Mouse (Mus musculus) heart, postnatal 0 days (tissue): ENCODE measurements around the gene Cd320. TPM values are rescaled to one million over a fixed set of nuclear protein-coding genes. Genes with fewer than 3 reads are reported as not detected.
"Not testable (repeated sequence)": the region's sequence is repeated elsewhere in the genome, so short reads cannot be mapped to it uniquely, and the experiment has no call there.

Experiments
- ATAC-seq: fragments of 200-750 bp; cut with Nextera tagmentation; 2 replicates; pipeline ENCODE4 v1.8.0; 2017; ENCODE audit warnings: low read depth, moderate number of reproducible peaks, moderate library complexity; ENCODE audit not compliant: insufficient read depth
- DNase-seq: peaks from one replicate; pipeline ENCODE4 v3.0.0-alpha.2; 2016; ENCODE audit warnings: low spot score
- H3K27ac ChIP-seq: fragments of 300-500 bp; sonication (generic); 2 replicates; pipeline ENCODE4 v1.5.1; 2014; ENCODE audit warnings: low read depth, mild to moderate bottlenecking
- H3K27me3 ChIP-seq: fragments of 300-500 bp; sonication (generic); 2 replicates; pipeline ENCODE4 v1.6.1; 2014; ENCODE audit warnings: low read length, mixed read lengths; ENCODE audit not compliant: control insufficient read depth, insufficient read depth
- H3K36me3 ChIP-seq: fragments of 300-500 bp; sonication (generic); replicated peaks from 2 replicates; pipeline ENCODE4 v1.6.1; 2014; ENCODE audit warnings: low read length, mixed read lengths; ENCODE audit not compliant: control insufficient read depth, insufficient read depth
- H3K4me1 ChIP-seq: fragments of 300-500 bp; sonication (generic); 2 replicates; pipeline ENCODE4 v1.6.1; 2014; ENCODE audit warnings: antibody characterized with exemption; ENCODE audit not compliant: control insufficient read depth, insufficient read depth
- H3K4me2 ChIP-seq: fragments of 300-500 bp; sonication (generic); 2 replicates; pipeline ENCODE4 v1.6.1; 2014; ENCODE audit warnings: low read depth, mild to moderate bottlenecking, low read length, moderate library complexity
- H3K4me3 ChIP-seq: fragments of 300-500 bp; sonication (generic); 2 replicates; pipeline ENCODE4 v1.5.1; 2014; ENCODE audit warnings: low read depth, low read length
- H3K9ac ChIP-seq: fragments of 300-500 bp; sonication (generic); replicated peaks from 2 replicates; pipeline ENCODE4 v1.6.1; 2014; ENCODE audit warnings: low read depth, low read length, mixed read lengths
- H3K9me3 ChIP-seq: fragments of 300-500 bp; sonication (generic); replicated peaks from 2 replicates; pipeline ENCODE4 v1.6.1; 2016; ENCODE audit warnings: low read length; ENCODE audit not compliant: control insufficient read depth
- CTCF ChIP-seq: IDR thresholded peaks from 2 replicates; pipeline ENCODE4 v1.5.1; 2016; ENCODE audit warnings: antibody characterized with exemption, control low read depth, low read depth
- EP300 ChIP-seq: IDR thresholded peaks from 2 replicates; pipeline ENCODE4 v1.6.1; 2016; ENCODE audit warnings: antibody characterized with exemption, low read depth
- WGBS: fragments of 180-500 bp; shearing (Covaris S2); extraction: QIAGEN DNeasy Blood & Tissue Kit; methylation state at CpG from one replicate; pipeline ENCODE4 v1.1.7; 2014; 5-methylcytosine and 5-hydroxymethylcytosine counted together
- polyA plus RNA-seq: library from polyadenylated mRNA; unstranded; fragments of >200 nt; fragmentation: Nextera tagmentation; extraction: Ambion mirVana; gene quantifications from 2 replicates; pipeline ENCODE4 v1.2.1, GENCODE M21; 2015
- total RNA-seq: library from RNA; depleted of rRNA; stranded (reverse); fragments of >200 nt; gene quantifications from 2 replicates; pipeline ENCODE4 v1.2.3, GENCODE M21; 2014; ENCODE audit warnings: low replicate concordance

Gene Cd320
- total and polyA plus RNA-seq, 2 experiments from 2014 or later = 24.0 to 37.3 TPM

DNA sequence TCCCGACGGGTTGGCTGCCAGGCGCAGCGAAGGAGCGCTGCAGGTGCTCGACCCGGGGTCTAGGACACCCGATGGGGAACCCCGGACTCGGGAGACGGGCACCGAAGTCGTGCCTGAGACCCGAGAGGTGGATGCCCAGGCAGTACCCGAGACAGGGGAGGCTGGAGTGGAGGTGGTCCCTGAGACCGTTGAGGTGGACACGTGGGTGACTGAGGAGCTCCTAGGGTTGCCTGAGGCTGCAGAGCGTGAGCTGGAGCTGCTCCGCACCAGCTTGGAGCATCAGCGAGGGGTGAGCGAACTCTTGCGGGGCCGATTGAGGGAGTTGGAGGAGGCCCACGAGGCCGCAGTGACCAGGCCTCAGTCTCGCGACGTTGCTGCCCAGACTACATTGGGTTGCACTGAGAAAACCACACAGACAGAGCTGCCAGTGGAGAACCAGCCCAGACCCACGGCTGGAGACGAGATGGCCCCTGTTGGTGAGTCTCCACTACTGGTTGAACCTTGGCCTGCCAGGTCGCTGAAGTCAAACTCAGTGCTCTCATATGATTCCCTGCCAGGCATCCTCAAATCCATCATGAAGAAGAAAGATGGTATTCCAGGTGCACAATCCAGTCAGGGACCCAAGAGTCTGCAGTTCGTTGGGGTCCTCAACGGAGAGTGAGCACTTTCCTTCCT is 24.8 kb upstream of the Cd320 start:
- H3K4me3 ChIP-seq = peak overlapping the region; percentile 53
- peaks cover 40% of the 10 kb centered on the region for H3K36me3 ChIP-seq
- no peak for TF ChIP-seq CTCF
- TF ChIP-seq EP300 = no peak
- peaks cover 10% of the 10 kb centered on the region; the same call in 1 of the 2 replicates for H3K4me1 ChIP-seq
- H3K9me3 ChIP-seq = no peaks in the 10 kb centered on the region
- DNase-seq = no peak
- H3K27me3 ChIP-seq = no peaks in the 10 kb centered on the region
- H3K9ac ChIP-seq = peak overlapping the region; percentile 58
- H3K4me2 ChIP-seq = peak overlapping the region; percentile 79
- ATAC-seq = peak; percentile 13
- 22% methylated on average over 33 of the region's 33 CpGs for WGBS
- H3K27ac ChIP-seq = peak overlapping the region; percentile 79

DNA sequence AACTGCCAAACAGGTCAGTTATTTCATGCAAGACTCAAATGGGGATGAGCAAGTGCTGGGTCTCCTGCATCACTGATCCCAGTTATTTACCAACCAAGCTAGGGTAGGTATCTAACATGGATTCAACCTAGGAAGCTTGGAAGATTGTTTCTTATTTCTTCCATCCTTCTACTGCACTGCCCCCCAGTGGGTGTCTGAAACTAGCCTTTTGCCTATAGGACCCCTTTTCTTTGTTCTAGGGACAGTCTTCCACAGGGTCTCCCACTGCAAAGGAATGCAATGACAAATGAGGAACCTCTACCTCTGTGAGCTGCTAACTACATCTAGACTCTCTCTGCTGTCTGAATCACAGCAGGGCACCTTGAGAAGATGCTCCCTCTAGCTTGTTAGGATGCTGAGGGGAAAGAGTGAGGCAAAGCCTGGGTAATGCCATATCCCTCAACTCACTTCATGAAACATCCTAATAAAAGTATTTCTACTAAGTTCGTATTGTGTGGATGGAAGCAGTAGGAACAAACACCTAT is 20.4 kb upstream of the Cd320 start:
- WGBS = 77% methylated on average over 1 of the region's 1 CpGs
- Histone ChIP-seq H3K4me3 (no peak overlapping the region), H3K4me2 (no peak overlapping the region), H3K27me3 (no peaks in the 10 kb centered on the region), H3K4me1 (peaks cover 13% of the 10 kb centered on the region), H3K9me3 (no peaks in the 10 kb centered on the region), H3K27ac (no peak overlapping the region), H3K9ac (no peak overlapping the region), H3K36me3 (peaks cover 40% of the 10 kb centered on the region)
- DNase-seq (no peak), ATAC-seq (no peak)
- TF ChIP-seq EP300 (no peak), CTCF (peak; percentile 33)

DNA sequence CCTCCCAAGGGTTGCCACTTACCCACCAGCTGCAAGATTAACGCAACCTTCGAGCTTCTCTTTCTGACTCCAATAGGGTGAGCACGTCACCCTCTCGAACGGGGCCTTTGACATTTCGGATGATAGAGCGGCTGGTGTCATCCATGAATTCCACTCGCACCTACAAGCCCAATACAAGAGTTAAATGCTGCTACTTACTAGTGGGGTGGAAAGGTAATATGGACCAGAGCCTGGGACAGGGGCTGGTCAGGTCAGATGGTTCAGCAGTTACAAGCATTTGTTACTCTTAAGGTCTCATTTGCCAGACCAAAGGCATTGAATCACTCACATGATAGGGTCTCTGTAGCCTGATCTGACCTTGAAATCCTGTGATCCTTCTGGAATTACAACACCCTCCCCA is 19.7 kb upstream of the Cd320 start:
- Histone ChIP-seq H3K4me1 (peaks cover 11% of the 10 kb centered on the region), H3K4me3 (peak overlapping the region; percentile 77), H3K27ac (peak overlapping the region; percentile 64; the same call in 1 of the 2 replicates), H3K36me3 (peaks cover 40% of the 10 kb centered on the region), H3K4me2 (peak overlapping the region; percentile 82), H3K9ac (peak overlapping the region; percentile 70)
- 72% methylated on average over 8 of the region's 8 CpGs for WGBS
- not testable (repeated sequence) for ATAC-seq, H3K9me3 ChIP-seq, H3K27me3 ChIP-seq, DNase-seq

DNA sequence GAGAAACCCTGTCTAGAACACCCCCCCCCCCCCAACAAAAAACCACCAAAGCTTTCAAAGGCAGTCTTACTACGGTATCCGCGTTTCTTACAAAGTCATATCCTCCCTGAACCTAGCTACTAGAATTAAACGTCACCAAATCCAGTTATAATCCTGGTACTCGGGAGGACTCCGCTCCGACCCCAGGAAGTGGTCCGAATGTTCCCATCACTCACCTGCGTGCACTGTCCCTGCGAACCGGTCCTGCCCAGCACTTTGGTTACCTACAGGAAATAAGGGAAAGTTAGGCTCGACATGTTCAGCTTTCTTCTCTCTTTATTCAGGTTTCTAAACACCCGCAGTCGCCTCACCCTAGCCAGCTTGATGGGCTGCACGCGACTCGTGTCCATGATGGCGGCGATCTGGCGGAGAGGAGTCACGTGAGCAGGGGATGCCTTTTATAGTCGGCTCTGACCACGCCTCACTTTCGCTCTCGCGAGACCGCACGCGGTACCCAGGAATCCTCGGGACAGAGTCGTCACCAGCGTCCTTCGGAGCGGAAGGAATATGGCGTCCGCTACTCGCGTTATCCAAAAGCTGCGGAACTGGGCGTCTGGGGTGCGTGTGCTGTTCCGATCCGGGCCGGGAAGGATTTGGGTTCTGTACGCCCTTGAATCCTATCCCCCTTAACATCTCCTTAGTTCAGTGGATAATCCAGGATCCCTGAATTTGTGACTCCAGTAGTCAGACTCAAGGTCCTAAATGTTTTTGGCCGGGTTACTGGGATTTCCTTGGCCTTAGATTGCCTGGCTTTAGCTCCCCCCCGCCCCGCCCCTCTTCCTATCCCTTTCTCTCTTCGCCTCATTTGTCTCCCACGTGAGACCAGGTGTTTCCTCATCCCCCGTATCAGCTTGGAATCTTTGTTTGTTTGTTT is 18.6 kb upstream of the Cd320 start, which contains the start of the genes Rps28 and Ndufa7:
Rps28 (minus strand) TSS at position 479 of the 913 bp plus-strand sequence.
Ndufa7 (plus strand) TSS at position 489 of the 913 bp plus-strand sequence.
- peak within 1 kb of the TSS; percentile 80 for H3K27ac ChIP-seq

DNA sequence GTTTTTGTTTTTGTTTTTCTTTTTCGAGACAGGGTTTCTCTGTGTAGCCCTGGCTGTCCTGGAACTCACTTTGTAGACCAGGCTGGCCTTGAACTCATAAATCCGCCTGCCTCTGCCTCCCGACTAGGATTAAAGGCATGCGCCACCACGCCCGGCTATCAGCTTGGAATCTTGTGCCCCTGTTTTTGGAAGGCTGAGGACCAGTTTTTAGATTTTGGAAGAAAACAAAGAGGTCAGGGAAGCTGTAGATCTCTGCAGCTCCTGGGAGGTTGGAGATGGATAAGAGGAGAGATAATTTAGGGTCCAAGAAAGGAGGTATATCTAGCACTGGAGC is 17.9 kb upstream of the Cd320 start:
- Histone ChIP-seq H3K27ac (peak overlapping the region; percentile 80), H3K4me3 (peak overlapping the region; percentile 77), H3K4me2 (peak overlapping the region; percentile 71), H3K9ac (peak overlapping the region; percentile 73), H3K36me3 (peaks cover 33% of the 10 kb centered on the region), H3K4me1 (peaks cover 24% of the 10 kb centered on the region)
- H3K9me3 ChIP-seq, DNase-seq, H3K27me3 ChIP-seq, ATAC-seq: not testable (repeated sequence)
- WGBS = 4% methylated on average over 6 of the region's 6 CpGs

More for the DNA sequence above, 18.6 kb upstream of the Cd320 start, which contains the start of the genes Rps28 and Ndufa7:
- DNase-seq = peak; percentile 97
- peak within 1 kb of the TSS; percentile 73 for H3K9ac ChIP-seq
- H3K4me1 ChIP-seq = peaks cover 18% of the 10 kb centered on the region
- TF ChIP-seq EP300 (peak; percentile 97), CTCF (no peak)
- H3K9me3 ChIP-seq = no peaks in the 10 kb centered on the region
- under 1% methylated on average over 51 of the region's 51 CpGs for WGBS
- no peaks in the 10 kb centered on the region for H3K27me3 ChIP-seq
- H3K36me3 ChIP-seq = peaks cover 35% of the 10 kb centered on the region
- H3K4me2 ChIP-seq = peak within 1 kb of the TSS; percentile 82
- ATAC-seq = peak; percentile 89
- peak within 1 kb of the TSS; percentile 77 for H3K4me3 ChIP-seq
